Mouse (Mus musculus): ENCODE measurements around the gene Phkb. TPM values are rescaled to one million over a fixed set of nuclear protein-coding genes. Genes with fewer than 3 reads are reported as not detected.

Gene Phkb
- polyA plus RNA-seq, 1 experiment from 2014 or later: 39.5 TPM

DNA sequence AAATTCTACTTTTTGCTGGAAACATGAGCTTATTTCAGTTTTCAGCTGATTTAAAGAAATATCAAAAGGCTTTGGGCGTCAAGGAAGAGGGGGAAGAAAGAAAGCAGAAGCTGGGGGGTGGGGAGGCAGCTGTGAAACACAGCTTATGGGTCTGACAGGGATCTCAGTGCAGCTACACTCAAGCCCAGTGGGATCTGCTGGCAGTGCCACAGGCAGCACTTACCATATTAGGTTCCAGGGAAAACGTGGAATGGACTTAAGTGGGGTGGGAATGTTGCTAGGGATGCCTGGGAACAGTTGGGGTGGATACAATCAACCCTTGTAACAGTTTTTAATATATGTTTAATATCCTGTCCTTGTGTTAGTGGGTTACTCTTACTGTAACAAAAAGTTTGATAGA, 201.3 kb downstream of the Phkb start:
- no peak for ATAC-seq (ENCODE audit: low FRiP score, low read depth)
- 19% methylated on average over 2 of the region's 2 CpGs for WGBS

GRCm38 (mm10) chr8:86050882-86051281, 210.1 kb downstream of the Phkb start:
- ATAC-seq (ENCODE audit: low FRiP score, low read depth): no peak

More for the DNA sequence above, 201.3 kb downstream of the Phkb start:
- Histone ChIP-seq H3K4me3 (no peak overlapping the region), H3K36me3 (0 out of 2 replicates have a peak, but pooled peaks cover 4% of the 10 kb centered on the region), H3K9ac (no peak overlapping the region), H3K4me1 (replicated peaks) (no peaks in the 10 kb centered on the region), H3K4me2 (no peak overlapping the region), H3K27me3 (no peaks in the 10 kb centered on the region), H3K27ac (replicated peaks) (no peak overlapping the region), H3K9me3 (no peaks in the 10 kb centered on the region)

GRCm38 (mm10) chr8:86052003-86052402, 211.2 kb downstream of the Phkb start:
- no peaks in the 10 kb centered on the region for H3K9me3 ChIP-seq
- no peak overlapping the region for H3K4me3 ChIP-seq
- H3K36me3 ChIP-seq: 0 out of 2 replicates have a peak, but pooled peaks cover 3% of the 10 kb centered on the region
- WGBS: 83% methylated on average over 4 of the region's 4 CpGs
- H3K9ac ChIP-seq: no peak overlapping the region
- no peak overlapping the region for H3K4me2 ChIP-seq
- ATAC-seq (ENCODE audit: low FRiP score, low read depth): no peak
- H3K27me3 ChIP-seq: no peaks in the 10 kb centered on the region
- H3K4me1 ChIP-seq (replicated peaks): no peaks in the 10 kb centered on the region
- no peak overlapping the region for H3K27ac ChIP-seq (replicated peaks)

More at GRCm38 (mm10) chr8:86050882-86051281, 210.1 kb downstream of the Phkb start:
- no peaks in the 10 kb centered on the region for H3K9me3 ChIP-seq
- no peak overlapping the region for H3K4me3 ChIP-seq
- H3K4me1 ChIP-seq (replicated peaks): no peaks in the 10 kb centered on the region
- no peak overlapping the region for H3K9ac ChIP-seq
- no peak overlapping the region for H3K27ac ChIP-seq (replicated peaks)
- no peak overlapping the region for H3K4me2 ChIP-seq
- H3K36me3 ChIP-seq: no peaks in the 10 kb centered on the region
- WGBS: 93% methylated on average over 3 of the region's 3 CpGs
- no peaks in the 10 kb centered on the region for H3K27me3 ChIP-seq

DNA sequence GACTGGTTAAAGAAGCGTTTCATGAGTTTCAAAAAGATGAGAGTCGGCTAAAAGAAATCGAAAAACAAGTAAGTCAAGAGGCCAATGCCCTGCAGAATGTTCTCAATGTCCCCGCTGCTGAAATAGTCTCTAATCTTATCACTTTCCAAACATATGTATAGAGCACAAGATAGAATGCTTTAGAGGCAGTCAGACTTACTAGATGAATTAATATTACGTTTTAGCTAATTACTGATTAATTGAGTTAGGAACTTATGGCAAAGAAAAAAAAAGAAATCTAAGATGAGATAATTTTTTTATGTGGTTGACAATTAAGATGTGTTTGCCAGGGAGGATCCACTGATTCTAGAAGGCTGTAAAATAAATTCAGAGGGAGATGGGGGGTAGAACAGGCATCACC, 217.9 kb downstream of the Phkb start:
- Histone ChIP-seq H3K36me3 (peaks cover 3% of the 10 kb centered on the region; the same call in 1 of the 2 replicates), H3K9me3 (no peaks in the 10 kb centered on the region), H3K27ac (replicated peaks) (no peak overlapping the region), H3K9ac (no peak overlapping the region), H3K4me2 (no peak overlapping the region), H3K4me3 (no peak overlapping the region), H3K4me1 (replicated peaks) (no peaks in the 10 kb centered on the region), H3K27me3 (no peaks in the 10 kb centered on the region)
- ATAC-seq (ENCODE audit: low FRiP score, low read depth): no peak
- 90% methylated on average over 5 of the region's 5 CpGs for WGBS

- no peak overlapping the region for H3K9ac ChIP-seq
- no peak overlapping the region for H3K4me2 ChIP-seq
- 67% methylated on average over 5 of the region's 5 CpGs for WGBS
- no peaks in the 10 kb centered on the region for H3K9me3 ChIP-seq
- no peak for ATAC-seq (ENCODE audit: low FRiP score, low read depth)
- no peaks in the 10 kb centered on the region for H3K27me3 ChIP-seq
- H3K4me1 ChIP-seq (replicated peaks): no peaks in the 10 kb centered on the region
- no peak overlapping the region for H3K4me3 ChIP-seq
- H3K36me3 ChIP-seq: peaks cover 3% of the 10 kb centered on the region; the same call in 1 of the 2 replicates
- no peak overlapping the region for H3K27ac ChIP-seq (replicated peaks)
Observed at GRCm38 (mm10) chr8:86059130-86059529, 218.4 kb downstream of the Phkb start.

DNA sequence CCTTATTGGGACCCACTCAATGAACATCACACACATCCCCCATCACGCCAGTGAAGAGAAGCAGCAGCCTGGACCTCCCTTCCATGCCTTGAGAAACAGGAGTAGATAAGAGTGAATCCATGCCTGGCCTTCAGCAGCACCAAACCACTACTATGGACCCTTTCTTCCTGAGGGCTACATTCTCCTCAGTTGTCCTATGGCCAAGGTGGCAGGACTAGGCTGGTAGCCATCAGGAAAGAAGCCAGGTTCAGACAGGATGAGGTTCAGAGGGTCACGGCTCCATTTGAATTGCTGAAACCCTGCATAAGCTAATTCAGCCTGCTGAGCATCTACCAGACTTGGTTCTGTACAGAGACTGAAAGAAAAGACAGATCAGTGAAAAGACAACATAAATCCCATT, 222.7 kb downstream of the Phkb start:
- Histone ChIP-seq H3K4me1 (replicated peaks) (no peaks in the 10 kb centered on the region), H3K4me3 (no peak overlapping the region), H3K9ac (no peak overlapping the region), H3K27me3 (no peaks in the 10 kb centered on the region), H3K36me3 (no peaks in the 10 kb centered on the region), H3K4me2 (no peak overlapping the region), H3K27ac (replicated peaks) (no peak overlapping the region), H3K9me3 (no peaks in the 10 kb centered on the region)
- no peak for ATAC-seq (ENCODE audit: low FRiP score, low read depth)
- 98% methylated on average over 2 of the region's 2 CpGs for WGBS

- WGBS: 82% methylated on average over 1 of the region's 1 CpGs
- H3K27me3 ChIP-seq: no peaks in the 10 kb centered on the region
- H3K4me2 ChIP-seq: no peak overlapping the region
- ATAC-seq (ENCODE audit: low FRiP score, low read depth): no peak
- H3K27ac ChIP-seq (replicated peaks): no peak overlapping the region
- H3K9ac ChIP-seq: no peak overlapping the region
- H3K9me3 ChIP-seq: no peaks in the 10 kb centered on the region
- H3K4me3 ChIP-seq: no peak overlapping the region
- no peaks in the 10 kb centered on the region for H3K36me3 ChIP-seq
- H3K4me1 ChIP-seq (replicated peaks): peaks cover 4% of the 10 kb centered on the region; the same call in 1 of the 2 replicates
Observed at GRCm38 (mm10) chr8:86079433-86079832, 238.7 kb downstream of the Phkb start.

DNA sequence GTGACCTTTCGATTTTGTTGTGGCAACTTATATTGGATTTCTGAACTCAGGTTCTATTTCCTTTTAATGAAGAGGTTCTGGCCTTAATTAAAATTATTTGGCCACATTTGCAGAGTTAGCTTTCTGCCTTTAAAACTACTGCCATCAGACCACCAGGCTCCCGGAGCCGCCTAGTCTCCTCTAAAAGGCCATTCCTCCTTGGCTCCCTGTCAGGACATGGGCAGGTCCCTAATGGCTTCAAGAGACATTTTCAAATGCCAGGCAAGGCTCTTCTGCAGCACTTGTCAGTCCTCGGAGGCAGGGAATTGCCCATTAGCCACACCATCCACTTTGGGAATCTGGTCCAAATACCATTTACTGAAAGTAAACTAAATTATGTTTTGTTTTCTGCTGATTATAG, 242.6 kb downstream of the Phkb start:
- H3K4me2 ChIP-seq: no peak overlapping the region
- H3K4me3 ChIP-seq: no peak overlapping the region
- no peak for ATAC-seq (ENCODE audit: low FRiP score, low read depth)
- no peaks in the 10 kb centered on the region for H3K36me3 ChIP-seq
- 63% methylated on average over 4 of the region's 4 CpGs for WGBS
- peaks cover 4% of the 10 kb centered on the region; the same call in 1 of the 2 replicates for H3K4me1 ChIP-seq (replicated peaks)
- H3K27me3 ChIP-seq: no peaks in the 10 kb centered on the region
- H3K27ac ChIP-seq (replicated peaks): no peak overlapping the region
- H3K9ac ChIP-seq: no peak overlapping the region
- no peaks in the 10 kb centered on the region for H3K9me3 ChIP-seq

DNA sequence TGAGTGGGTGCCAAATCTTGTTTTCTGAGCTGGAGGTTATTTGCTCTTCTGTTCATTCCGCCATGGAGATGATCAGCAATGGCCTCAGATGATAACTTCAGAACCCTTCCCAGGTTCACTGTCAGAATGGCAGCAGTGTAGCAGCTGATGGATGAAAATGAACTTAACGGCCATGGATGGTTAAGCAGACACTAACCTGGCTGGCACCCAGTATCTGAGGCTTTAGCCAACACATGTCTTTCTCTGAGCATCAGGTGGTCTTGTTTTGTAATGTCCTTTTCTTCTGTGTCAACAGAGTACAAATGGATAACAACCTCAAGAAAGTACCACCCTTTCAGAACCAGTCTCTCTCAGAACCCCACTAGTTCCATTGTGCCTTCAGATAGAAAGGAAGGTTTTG, 246.0 kb downstream of the Phkb start:
- Histone ChIP-seq H3K9ac (no peak overlapping the region), H3K4me3 (no peak overlapping the region), H3K27ac (replicated peaks) (no peak overlapping the region), H3K9me3 (no peaks in the 10 kb centered on the region), H3K4me1 (replicated peaks) (peaks cover 4% of the 10 kb centered on the region; the same call in 1 of the 2 replicates), H3K27me3 (no peaks in the 10 kb centered on the region), H3K4me2 (no peak overlapping the region), H3K36me3 (no peaks in the 10 kb centered on the region)
- ATAC-seq (ENCODE audit: low FRiP score, low read depth): no peak
- WGBS: 80% methylated on average over 2 of the region's 2 CpGs

GRCm38 (mm10) chr8:86087468-86087867, 246.7 kb downstream of the Phkb start:
- H3K27ac ChIP-seq (replicated peaks): no peak overlapping the region
- no peaks in the 10 kb centered on the region for H3K36me3 ChIP-seq
- peaks cover 4% of the 10 kb centered on the region; the same call in 1 of the 2 replicates for H3K4me1 ChIP-seq (replicated peaks)
- no peak for ATAC-seq (ENCODE audit: low FRiP score, low read depth)
- no peak overlapping the region for H3K9ac ChIP-seq
- no peaks in the 10 kb centered on the region for H3K9me3 ChIP-seq
- H3K4me3 ChIP-seq: no peak overlapping the region
- H3K4me2 ChIP-seq: no peak overlapping the region
- H3K27me3 ChIP-seq: no peaks in the 10 kb centered on the region
- 68% methylated on average over 1 of the region's 1 CpGs for WGBS

GRCm38 (mm10) chr8:86090666-86091065, 249.9 kb downstream of the Phkb start:
- Histone ChIP-seq H3K27ac (replicated peaks) (no peak overlapping the region), H3K4me3 (no peak overlapping the region), H3K4me2 (no peak overlapping the region), H3K9ac (no peak overlapping the region), H3K4me1 (replicated peaks) (no peaks in the 10 kb centered on the region), H3K9me3 (no peaks in the 10 kb centered on the region), H3K27me3 (no peaks in the 10 kb centered on the region), H3K36me3 (no peaks in the 10 kb centered on the region)
- no peak for ATAC-seq (ENCODE audit: low FRiP score, low read depth)
- 80% methylated on average over 10 of the region's 10 CpGs for WGBS

Measured in hindbrain, embryonic 15.5 days (tissue).